Mouse (Mus musculus) ovary, postnatal 14 days (tissue): ENCODE results near the gene Ear1.
"Not testable (repeated sequence)": the region's sequence is repeated elsewhere in the genome, so short reads cannot be mapped to it uniquely, and the experiment has no call there.

Experiments
- DNase-seq: peaks from one replicate; pipeline ENCODE4 v3.0.0; 2022; ENCODE audit warnings: low spot score

Gene Ear1

GRCm38 (mm10) chr14:43796069-43796904 lies 79.0 kb downstream of the Ear1 start:
- no peak for DNase-seq

DNA sequence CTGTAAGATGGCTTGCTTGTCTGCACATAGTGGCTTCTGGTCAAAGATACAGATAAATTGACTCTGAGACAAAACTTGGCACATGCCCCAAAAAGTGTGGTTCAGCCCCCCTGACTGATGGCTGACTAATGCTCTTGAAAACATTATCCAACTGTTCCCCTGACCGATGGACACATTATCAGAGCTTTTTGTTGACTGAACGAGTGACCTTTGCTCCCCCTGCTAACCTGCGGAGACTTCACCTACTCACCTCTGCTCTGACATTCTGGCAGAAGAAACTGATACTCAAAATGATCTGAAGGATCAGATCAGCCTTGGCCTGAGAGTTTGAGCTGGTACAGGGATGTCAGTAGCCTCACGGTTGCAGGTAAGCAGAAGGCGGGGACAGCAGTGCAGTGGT lies 81.5 kb downstream of the Ear1 start:
- not testable (repeated sequence) for DNase-seq

GRCm38 (mm10) chr14:43784645-43785044 lies 90.7 kb downstream of the Ear1 start, which contains the start of gene Gm8180:
Gene Gm8180, minus strand, starts transcription at chr14:43784745.
- not testable (repeated sequence) for DNase-seq
